Mouse (Mus musculus) megakaryocyte progenitor cell, adult 5-6 weeks (primary cell): Measurements from ENCODE around the gene Adamts14. TPM values are rescaled to one million over a fixed set of nuclear protein-coding genes. Genes with fewer than 3 reads are reported as not detected.

Experiments used
- ATAC-seq: replicated peaks from 2 replicates; pipeline ENCODE4 v1.8.0; 2016; ENCODE audit warnings: mild to moderate bottlenecking, moderate TSS enrichment, inconsistent platforms; ENCODE audit not compliant: poor library complexity
- total RNA-seq, 2 experiments: library from RNA; stranded (forward) in 1 of 2; stranded (reverse) in 1 of 2; fragments of 157-497, 149-512 nt in 1 of 2; fragments of 200-1000 nt in 1 of 2; gene quantifications; 2 replicates each; pipeline versions ENCODE4 v1.2.3 to v1.2.4; 2015 to 2017

Gene Adamts14
- total RNA-seq, 2 experiments from 2014 or later, result not detected

GRCm38 (mm10) chr10:61277051-61277450 is 3.8 kb upstream of the Adamts14 start:
- no peak for ATAC-seq

DNA sequence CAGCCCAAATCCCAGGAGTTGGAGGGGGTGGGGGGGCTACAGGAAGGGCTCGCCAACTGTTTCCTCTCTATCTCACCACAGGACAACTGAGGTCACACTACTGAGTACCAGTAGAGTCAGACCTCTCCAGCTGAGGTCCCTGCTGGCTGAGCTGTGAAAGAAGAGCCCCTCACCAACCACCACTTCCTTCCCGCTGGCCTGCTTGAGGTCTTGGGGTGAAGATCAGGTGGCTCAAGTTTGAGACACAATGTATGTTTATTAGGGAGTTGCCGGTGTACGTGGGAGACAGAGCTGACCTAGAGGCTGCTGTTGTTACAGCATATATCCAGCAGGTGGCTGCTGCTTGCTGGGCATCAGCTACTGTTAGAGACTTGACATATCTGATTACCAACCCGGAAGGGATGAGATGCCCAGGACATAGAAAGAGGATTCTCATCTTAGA is 2.5 kb upstream of the Adamts14 start:
- peak; percentile 83 for ATAC-seq

DNA sequence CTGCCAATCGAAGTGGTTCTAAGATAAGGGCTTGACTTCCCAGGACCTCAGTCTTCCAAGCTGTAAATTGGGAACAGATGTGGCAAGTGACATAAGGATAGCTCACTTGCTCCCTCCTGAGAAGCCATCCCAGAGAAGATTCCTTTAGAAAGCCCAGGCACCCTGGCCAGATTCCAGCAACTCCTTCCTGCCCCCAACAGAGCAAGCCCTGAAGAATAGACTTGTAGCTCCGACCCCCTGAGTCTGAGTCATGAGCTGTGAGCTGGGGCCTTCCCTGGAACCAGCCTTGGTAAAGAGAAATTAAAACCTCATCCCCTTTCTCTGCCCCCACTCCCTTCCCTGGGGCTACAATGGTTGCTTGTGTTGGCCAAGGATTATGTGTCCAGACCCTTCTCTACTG is 1.3 kb upstream of the Adamts14 start:
- no peak for ATAC-seq

GRCm38 (mm10) chr10:61273844-61274215 is 592 bp upstream of the Adamts14 start:
- ATAC-seq, result no peak

DNA sequence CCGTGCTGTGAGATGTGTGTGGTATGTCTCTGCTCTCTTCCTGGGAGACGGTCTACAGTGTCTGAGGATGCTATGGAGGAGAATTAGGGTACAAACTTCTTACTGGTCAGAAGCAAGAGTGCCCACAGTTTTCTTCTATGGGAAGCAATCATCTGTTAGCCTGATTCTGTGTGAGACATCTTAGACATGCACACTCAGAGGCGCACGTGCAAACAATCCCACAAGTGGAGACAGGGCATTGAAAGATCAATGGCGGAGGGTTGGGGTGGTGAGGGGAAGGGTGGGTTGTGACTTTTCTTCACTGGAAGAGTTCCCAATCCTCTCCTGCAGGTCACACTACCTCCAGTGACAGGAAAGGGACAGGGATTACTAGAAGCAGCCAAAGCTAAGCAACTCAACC is 607 bp downstream of the Adamts14 start:
- no peak for ATAC-seq

GRCm38 (mm10) chr10:61272089-61272626 is 1.1 kb downstream of the Adamts14 start:
- ATAC-seq, result no peak

- peak; percentile 65 for ATAC-seq
Measured at GRCm38 (mm10) chr10:61267378-61267777, 5.9 kb downstream of the Adamts14 start.

GRCm38 (mm10) chr10:61263606-61264005 is 9.6 kb downstream of the Adamts14 start:
- no peak for ATAC-seq

- ATAC-seq, result no peak
Measured at GRCm38 (mm10) chr10:61261229-61262156, 11.7 kb downstream of the Adamts14 start.

GRCm38 (mm10) chr10:61258131-61258530 is 15.1 kb downstream of the Adamts14 start:
- 0 out of 2 replicates have a peak, but pooled peaks have one; percentile 31 for ATAC-seq

GRCm38 (mm10) chr10:61256665-61257064 is 16.6 kb downstream of the Adamts14 start:
- ATAC-seq, result no peak

DNA sequence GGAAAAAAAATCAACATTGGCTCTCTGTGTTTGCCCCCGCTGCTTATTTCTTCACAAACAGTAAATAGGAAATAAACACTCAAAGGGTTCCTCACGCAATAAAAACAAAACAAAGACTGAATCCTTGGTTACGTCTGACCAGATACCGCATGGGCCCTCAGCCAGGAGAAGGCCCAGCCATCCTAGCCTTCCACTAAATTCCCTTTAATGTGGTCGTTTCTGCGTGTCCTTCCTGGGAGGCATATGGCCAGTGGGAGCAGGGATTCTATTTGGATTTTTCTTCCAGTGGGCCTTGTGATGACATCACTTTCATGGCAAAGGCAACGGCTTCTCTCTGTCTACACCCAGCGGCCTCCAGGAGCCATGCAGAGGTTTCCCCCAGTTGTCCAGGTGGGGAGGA is 18.0 kb downstream of the Adamts14 start:
- ATAC-seq, result no peak

GRCm38 (mm10) chr10:61254761-61255160 is 18.5 kb downstream of the Adamts14 start:
- ATAC-seq, result no peak

DNA sequence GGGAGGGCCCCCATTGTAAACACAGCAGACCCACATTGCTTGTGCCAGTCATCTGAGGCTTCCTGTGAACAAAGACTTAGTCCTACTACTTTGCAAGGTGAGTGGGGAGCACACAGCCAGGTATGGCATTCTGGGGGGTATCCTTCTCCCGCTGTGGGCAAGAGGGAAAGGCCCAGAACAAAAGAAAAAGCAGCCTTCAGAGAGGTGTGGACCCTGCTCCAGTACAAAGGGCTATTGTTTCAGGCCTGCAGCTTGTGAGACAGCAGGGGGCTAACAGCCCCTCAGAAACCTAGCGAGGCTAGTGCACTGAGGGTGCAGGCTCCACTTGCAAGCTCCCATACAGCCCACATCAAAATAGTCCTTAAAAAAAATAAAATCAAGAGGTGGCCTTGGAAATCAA is 23.3 kb downstream of the Adamts14 start:
- ATAC-seq, result no peak

GRCm38 (mm10) chr10:61248596-61249114 is 24.6 kb downstream of the Adamts14 start:
- ATAC-seq, result no peak

- ATAC-seq, result no peak
Measured at GRCm38 (mm10) chr10:61246288-61246687, 26.9 kb downstream of the Adamts14 start.

DNA sequence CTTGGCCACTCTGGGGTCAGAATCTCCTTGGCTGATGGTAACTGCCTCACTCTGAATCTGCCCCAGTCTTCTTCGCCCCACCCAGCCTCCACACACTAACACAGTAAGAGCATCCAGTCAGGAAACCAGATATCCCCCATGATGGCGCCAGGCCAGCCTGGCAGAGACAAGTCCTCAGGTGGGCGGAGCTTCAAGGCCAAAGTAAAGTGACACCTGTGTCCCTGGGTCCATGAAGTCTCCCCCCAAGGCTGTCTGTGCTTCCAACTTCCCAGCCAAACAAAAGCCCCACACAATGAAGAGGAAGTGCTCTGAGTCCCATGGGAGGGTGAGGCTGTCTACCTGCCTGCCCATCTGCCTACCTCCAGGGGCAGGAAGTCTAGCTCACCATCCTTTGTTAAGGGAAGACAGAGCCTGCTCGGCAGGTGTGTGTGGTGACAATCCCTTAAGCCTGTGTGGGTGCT is 31.2 kb downstream of the Adamts14 start:
- no peak for ATAC-seq

DNA sequence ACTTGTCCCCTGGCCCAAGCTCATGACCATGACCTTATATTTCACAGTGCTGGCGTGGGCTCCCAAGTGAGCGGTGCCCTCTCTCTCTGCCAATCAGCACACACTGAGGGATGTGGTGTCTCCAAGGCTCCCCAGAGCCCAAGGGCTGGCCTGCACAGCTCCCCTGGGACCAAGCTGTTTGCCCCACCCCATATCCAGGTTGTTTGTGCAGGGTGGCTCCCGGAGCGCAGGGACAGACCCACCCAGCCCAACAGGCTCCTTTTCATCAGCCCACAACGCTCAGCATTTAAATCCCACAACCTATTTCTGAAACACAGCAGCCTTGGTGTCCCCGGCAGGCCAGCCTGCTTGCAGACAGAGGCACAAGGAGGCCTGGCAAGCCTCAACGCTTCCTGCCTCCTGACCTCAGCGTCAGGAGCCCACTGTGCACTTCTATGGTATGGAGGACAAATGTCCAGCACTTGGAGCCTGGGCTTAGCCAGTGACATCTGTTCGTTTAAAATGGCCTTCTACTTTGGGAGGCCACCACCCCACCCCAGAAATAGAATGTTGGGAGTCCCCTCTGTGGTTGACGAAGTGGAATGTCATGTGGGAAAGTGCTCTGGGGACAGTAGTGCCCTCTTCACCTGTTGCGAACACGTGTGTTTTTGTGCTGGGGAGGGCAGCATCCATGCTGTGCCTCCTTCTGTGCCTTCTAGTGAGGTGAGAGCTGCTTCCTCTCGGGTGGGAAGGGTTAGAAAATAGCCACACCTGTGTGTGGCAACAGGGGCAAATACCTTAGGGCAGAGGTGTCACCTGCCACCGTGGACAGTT is 32.9 kb downstream of the Adamts14 start:
- no peak for ATAC-seq

DNA sequence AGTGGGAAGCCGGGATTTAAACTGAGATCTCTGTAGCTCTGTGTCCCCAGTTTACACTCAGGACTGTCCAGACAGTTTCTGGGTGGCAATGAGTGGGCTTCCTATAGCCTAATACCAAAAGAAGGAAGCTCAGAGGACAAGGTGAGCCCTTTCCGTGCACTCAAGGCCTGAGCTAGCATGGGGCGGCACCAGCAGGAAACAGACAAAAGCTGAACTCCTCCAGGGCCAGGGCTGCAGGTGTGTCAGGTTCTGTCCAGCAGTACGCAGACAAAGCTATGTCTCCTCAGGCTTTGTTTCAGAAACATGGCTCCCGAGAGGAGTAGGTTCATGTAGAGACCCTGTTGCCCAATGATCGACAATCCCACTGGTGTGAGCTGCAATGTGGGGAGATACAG is 35.9 kb downstream of the Adamts14 start:
- no peak for ATAC-seq

GRCm38 (mm10) chr10:61236683-61237390 is 36.4 kb downstream of the Adamts14 start:
- no peak for ATAC-seq
